Mouse (Mus musculus): ENCODE measurements around the gene Lrp8.

Lrp8 gene

DNA sequence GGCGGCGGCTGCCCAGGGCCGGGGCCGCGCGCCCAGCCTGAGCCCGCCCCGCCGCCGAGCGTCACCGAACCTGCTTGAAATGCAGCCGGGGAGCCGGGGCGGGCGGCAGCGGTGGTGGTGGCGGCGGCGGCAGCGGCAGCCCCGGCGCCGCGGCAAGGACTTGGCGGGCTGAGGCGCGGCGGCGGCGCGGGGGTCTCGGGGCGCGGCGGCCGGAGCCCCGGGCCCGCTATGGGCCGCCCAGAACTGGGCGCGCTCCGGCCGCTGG lies at the start of gene Lrp8:
Lrp8 (plus strand) TSS at position 77 of the 265 bp plus-strand sequence.
- no peak for DNase-seq (ENCODE audit: low spot score)

DNA sequence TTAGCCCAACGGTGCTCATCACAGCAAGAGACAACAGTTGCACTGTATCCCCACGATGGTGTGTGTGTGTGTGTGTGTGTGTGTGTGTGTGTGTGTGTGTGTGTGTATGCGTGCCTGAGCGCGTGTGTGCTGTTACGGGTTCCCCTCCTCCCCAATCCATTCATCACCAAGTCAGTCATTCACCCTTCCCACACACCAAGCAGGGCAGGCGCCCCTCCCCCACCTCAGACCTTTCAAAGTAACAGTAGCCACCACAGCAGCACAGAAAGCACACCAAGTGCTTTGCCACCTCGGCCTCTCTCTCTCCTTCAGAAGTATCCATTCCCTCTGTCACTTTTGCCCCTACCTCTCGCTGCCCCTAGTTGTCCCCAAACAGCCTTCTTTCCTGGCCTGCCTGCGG lies 45.8 kb upstream of the Lrp8 start:
- DNase-seq (ENCODE audit: low spot score) = no peak

DNA sequence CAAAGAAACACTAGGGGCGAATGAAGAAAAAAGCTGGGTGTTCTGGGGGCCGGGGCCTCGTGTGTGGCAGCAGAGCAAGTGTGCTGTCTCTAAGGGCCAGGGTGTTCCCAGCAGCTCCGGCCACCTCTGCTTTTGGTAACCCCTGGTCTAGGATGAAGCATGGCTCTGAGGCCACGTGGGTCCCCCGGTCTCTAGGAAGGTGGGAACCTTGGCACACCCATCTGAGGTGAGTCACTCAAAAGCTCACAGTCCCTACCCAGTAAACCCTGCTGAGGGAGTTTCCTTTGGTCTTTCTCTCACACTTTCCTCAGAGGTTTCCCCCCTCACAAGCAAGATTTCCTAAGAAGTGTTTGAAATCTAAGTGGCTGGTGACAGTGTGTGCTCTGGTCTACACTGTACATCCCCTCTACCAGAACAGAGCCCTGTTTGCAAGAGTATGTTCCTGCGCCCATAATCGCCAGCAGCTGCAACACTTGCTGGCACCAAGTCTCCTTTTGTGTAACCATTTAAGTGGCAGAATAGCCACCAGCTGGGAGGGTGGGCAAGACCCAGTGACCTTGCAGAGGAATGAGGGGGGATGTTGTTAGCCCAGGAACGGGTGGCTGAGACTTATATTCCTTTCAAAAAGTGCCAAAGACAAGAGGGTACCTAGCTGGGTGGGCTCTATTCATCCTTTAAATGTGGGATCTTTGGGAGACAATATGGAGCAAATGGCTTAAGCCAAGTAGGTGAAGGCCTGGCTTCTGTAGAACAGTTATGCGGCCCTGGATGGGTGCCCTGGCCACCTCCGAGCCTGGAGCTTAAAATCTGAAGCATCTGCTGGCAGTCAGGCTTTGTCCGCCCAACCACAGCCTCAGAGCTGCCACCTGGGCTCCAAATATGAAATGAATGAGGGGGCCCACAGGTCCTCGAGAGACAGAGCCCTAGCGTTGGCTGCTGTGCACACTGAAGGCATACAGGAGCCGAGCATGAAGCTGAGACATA lies 44.3 kb upstream of the Lrp8 start:
- no peak for DNase-seq (ENCODE audit: low spot score)

DNA sequence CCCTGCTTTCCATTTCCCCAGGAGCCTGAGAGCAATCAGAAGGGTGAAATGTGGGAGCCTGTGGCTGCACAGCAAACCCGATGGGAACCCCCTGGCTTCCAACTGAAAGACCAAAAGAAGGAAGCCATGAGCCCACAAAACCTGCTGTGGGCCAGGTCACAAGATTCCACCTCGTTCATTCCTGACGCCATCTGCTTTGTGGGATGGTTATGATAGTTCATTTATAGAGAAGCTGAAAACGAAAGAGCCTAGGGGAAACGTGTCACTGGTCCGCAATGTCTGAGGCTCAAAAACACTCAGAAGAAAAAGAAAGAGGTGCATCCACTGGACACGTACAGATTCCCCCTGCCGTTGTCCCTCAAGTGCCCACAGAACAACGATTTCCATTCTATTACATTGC lies 43.1 kb upstream of the Lrp8 start:
- DNase-seq (ENCODE audit: low spot score) = no peak

DNA sequence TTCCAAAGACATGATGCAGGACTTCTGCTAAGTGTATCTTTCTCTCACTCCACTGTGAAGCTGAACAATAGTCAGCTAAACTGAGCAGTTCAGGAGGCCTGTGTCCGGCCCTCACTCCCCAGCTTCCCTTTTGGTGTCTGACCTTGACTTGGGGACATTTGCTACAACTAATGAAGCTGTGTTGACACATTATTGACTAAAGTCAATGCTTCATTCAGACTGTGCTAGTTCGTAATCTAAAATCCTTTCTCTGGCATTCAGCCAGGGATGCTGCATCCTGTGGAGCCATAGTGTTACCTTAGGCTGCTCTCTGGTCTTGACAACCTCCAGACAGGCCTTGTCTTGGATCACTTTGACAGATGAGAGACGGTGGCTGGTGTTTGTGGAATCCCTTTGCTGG lies 39.1 kb upstream of the Lrp8 start:
- no peak for DNase-seq (ENCODE audit: low spot score)

DNA sequence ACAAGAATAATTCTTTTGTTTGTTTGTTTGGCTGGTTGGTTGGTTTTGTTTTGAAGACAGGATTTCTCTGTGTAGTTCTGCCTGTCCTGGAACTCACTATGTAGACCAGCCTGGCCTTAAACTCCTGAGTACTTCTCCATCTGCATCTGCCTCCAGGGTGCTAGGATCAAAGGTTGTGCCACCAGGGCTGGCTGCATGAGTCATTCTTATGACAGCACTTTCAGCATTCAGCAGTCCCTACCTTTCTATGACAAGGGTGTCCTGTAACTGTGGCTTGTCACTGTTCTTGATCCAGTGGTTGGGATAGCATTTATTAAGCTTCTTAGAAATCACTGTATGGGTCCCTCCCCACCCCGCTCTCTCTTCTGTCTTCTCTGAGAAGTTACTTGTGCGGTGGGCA lies 38.5 kb upstream of the Lrp8 start:
- no peak for DNase-seq (ENCODE audit: low spot score)

DNA sequence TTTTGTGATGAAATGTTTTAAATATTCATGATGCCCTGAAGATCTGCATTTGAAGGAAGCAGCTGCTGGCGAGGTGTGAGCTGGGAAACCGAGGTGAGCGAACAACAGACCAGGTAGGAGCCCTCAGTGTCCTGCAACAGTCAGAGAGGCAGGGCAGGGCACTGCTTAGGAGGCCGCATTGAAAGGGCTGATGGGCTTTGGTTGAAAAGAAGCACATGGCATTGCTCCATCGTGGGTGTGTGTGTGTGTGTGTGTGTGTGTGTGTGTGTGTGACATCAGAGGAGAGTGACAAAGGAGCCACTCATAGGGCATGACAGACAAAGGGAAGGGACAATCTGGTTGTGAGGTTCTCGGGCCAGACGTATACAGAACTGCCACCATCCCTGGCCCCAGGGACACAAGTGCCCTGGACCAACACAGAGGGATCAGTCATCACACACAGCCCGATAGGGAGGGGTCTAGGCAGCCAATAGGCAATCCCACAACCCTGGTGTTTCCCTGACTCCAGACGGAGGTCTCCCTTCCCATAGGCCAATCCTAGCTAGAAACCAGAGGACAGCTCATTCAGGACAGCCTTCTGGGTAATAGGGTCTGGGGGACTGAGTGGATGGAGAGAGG lies 36.8 kb upstream of the Lrp8 start:
- no peak for DNase-seq (ENCODE audit: low spot score)

DNA sequence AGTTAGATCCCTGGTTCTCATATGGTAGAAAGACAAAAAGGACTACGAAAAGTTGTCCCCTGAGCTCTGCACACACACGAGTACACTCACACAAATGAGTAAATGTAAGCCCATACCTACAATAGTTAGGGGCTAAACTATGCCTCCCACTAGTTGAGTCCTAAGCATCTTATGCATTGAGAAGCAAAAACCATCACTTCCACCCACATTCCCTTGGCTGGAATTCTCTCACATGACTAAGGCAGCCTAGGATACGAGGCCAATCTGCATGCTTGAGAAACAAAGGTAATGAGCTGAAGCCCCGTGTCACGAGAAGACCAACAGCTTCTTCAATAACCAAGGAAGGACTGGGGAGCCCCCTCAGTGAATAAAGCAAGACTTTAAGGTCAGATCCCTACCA lies 35.9 kb upstream of the Lrp8 start:
- DNase-seq (ENCODE audit: low spot score) = peak; percentile 14

DNA sequence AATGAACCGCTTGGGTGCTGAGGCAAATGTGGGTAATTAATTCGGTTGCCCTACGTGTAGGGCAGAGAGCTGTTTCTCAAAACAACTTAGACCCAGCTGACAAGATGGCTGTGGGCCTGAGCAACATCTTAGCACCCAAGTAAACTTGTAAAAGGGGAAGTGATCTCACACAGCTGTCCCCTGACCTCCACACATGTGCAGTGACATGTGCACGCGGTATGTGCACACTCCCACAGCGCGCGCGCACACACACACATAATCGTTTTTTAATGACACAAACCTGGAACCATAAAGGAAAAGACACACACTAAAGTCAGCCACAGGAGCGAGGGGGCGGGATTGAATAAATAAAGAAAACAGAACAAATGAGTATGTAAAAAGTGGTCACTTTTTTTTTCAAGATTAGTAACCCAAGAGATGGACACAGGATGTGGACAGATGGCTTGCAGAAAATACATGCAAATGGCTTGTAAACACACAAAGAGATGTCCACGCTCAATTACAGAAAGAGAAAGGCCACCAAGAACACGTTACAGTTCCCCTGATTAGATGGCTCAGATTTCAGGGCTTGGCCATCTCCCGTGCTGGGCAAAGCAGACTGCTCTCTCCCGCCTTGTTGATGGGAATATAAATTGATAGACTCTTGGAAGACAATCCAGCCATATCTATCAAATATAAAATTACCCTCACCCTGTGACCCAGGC lies 29.8 kb upstream of the Lrp8 start:
- no peak for DNase-seq (ENCODE audit: low spot score)

DNA sequence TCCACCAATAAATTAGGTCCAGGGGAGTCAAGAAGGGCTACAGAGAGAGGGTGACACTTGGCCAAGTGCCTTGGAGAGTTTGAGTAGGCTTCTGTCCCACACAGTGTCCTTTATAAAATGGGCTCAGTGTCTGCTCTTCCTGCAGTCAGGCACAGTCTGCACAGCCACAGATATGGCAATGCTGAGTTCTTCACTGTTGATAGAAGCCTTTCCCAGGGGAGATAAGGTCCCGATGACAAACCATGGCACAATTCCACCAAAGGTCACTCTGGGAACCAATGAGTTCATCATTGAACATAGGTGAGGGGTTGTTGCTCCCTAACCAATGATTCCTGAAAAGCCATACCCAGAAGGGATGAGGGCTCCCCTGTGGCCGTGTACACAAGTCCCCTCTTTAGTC lies 27.2 kb upstream of the Lrp8 start:
- DNase-seq (ENCODE audit: low spot score) = no peak

DNA sequence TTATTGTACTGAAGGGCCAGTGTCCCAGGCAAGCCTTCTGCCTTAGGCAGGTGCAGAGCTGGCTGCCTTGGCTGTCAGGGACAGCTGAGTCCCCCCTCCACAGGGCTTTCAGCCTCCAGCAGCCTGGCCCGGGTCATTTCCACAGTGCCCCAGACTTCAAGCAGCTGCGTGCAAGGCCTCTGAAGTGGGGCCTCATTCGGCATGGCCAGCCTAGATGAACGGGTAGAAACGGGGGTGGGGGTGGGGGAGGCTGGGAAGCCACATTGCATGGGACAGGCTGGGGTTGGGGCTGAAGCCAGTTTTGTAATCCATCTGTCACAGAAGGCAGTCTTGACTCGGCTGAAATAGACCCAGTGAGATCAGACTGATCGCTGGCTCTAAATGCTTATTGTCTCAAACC lies 26.4 kb upstream of the Lrp8 start:
- no peak for DNase-seq (ENCODE audit: low spot score)

DNA sequence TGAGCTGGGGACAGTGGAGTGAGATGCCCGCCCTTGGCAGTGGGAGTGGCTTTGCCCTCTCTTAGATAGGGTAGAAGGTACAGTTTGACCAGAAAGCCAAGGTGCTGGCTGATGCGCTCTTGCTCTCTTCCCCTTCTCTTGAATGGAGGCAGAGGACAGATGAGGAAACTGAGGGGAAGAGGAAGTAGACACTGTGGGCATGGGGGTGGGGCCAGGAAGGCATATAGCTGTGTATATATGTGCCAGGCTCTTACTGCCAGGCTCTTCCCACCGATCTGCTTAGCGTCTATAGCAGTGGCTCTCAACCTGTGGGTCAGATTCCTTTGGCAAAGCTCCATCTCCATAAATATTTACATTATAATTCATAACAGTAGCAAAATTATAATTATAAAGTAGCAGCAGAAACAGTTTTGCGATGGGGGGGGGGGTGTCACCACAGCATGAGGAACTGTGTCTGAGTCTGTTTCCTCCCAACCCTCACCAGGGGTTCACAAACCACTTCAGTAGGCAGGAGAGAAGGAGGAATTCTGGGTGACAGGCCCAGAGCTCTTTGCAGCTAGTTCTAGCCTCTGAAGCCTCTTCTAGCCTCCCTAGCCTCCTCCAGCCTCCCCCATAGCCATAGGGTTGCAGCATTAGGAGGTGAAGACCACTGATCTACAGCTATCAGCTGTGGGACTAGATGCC lies 24.9 kb upstream of the Lrp8 start:
- no peak for DNase-seq (ENCODE audit: low spot score)

DNA sequence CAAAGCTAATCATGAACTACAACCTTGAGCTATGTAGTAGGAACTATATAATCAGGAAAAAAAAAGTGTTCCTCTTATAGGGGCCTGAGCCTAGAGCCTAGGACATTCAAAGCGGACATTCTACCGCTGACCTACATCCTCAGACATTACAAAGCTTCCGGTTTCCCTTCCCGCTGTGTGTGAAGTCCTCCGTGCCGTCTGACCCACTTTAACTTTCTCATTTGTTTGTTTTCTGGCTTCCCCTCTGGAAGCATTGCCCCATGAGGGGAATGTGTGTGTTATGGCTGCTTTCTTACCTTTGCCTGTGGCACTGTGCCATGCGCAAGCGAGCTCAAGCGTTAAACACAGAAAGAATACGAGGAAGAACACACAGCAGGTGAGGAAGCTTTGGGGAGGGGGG lies 18.5 kb upstream of the Lrp8 start:
- DNase-seq (ENCODE audit: low spot score) = no peak

DNA sequence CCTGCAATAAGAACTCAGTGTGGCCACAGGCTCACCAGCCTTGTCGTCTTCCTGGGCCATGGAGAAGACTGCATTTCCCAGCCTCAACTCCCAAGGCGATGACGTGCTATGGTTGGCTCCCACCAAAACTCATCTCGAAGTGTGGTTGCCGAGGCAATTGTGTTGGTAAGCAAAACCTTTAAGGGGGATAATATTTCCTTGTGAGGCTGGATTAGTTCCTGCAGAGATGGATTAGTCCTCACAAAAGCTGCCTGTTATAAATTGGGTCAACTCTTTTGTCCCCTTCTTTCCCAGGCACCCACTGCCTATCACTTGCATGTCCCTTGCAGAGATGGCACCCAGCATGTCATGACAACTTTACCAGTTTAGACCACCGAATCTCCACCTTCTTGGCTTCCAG lies 13.2 kb upstream of the Lrp8 start:
- no peak for DNase-seq (ENCODE audit: low spot score)

DNA sequence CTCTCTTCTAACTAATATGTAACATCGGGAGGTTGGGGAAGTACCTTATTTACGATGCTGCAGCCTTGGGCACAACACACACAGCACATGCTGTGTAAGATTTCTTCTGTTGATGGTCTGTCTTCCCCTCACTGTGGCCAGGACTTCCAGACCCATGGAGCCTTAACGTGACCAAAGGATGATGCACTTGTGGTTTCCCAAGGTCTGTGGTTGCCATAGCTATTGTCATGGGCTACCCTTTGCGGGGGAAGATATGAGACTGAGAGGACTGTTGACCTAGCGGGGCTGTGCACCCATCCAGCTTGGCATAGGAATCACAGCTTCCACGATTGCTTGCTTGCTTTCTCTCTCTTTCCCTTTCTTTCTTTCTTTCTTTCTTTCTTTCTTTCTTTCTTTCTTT lies 1.3 kb upstream of the Lrp8 start:
- DNase-seq (ENCODE audit: low spot score) = no peak

DNA sequence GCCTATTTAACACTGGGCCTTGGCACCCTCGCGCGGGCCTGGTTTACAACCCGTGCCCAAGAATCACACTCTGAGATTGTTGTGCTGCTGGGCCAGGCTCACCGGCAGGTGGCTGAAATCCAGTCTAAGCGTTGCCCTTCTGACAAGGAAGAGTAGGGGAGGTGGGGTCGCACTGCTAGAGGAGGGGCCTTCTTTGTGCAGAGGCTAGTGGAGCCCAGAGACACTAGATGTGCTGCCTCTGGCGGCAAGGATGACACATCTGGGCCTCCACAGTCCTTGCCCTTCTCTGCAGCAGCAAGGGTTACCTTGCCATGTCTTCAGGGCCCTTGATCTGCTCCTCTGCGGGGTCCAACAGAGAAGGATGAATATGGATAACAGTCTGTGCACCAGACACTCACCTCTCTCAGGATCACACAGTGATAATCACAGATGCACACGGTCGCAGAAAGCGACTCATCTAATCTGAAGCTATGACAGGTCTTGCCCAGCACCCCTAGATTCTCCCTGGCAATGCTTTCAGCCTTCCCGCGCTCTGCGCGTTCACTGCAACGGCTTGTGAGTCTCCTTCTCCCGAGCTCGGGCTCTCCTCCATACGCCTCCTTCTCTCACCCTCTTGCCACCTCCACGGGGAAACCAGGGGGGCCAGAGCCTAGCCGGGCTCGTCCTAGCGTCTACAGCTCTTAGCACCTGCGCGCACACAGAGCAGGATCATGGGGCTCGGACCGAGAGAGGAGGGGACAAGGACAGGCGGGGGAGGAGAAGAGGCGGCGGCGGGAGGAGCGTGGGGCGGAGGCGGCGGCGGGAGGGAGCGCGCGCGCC lies 486 bp upstream of the Lrp8 start:
- peak; percentile 64 for DNase-seq (ENCODE audit: low spot score)

DNA sequence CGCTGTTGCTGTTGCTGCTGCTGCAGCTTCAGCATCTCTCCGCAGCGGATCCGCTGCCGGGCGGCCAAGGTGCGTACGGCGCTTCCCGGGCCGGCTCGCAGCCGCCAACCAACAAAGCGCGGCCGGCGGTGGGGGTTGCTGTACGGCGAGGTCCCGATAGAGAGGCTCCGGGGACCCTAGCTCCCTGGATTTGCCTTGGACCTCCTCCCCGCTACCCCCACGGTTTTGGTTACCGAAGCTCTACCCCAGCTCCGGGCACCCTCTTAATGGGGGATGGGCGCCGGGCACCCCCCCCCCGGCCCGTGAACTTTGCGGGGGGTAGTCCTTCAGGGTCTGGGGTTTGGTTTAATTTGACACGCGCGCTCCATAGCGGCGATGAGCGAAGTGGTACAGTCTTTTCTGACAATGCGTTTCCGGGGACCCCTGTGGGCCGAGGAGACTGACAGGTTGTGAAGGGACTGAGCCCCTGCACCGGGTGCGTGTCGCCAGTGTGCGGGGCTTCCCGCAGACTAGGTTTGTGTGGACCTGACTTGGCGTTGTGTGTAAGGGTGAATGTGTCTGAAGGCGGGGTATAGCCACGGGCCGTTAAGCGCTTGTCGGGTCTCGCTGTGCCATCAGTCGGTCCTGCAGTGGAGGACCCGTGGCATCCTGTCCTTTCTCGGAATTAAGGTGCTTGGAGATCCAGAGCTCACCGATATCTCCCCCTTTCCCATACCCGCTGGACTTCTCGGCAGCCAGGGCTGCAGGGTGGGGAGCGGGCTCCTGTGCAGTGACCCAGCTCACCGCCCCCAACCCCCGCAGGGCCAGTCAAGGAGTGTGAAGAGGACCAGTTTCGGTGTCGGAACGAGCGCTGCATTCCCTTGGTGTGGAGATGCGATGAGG lies 630 bp downstream of the Lrp8 start:
- no peak for DNase-seq (ENCODE audit: low spot score)

DNA sequence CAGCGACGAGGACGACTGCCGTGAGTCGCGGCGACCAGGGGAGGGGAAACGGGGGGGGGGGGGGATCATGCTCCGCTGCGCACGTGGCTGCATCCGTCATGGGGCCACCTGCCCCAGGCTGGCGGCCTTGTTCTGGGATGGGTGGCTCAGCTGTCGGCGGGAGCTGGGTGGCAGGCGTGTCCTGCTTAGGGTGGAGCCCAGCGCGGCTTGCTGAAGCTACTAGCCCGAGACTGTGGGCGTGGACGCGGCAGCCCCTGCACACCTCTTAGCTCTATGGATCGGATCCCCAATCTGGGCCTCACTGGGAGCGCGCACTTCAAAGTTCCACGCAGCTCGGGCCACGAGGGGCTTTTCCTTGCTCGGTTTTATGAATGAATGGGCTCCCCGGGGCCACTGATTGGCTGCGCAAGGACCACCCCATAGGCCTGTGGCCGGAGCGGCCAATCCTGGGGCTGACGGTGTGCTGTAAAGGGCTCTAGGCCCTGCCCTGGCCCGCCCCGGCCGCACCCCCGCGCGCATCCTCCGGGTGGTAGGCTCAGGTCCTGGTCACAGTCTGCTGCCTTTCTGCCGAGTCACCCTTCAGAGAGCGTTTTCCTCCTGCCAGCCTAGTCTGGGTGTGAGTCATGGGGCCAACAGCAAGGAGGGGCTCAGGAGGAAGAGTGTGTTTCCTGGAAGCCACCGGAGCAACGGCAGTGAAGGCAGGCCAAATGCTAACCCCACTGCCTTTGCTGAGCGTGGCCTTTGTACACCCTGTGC lies 1.5 kb downstream of the Lrp8 start:
- DNase-seq (ENCODE audit: low spot score) = peak; percentile 58

DNA sequence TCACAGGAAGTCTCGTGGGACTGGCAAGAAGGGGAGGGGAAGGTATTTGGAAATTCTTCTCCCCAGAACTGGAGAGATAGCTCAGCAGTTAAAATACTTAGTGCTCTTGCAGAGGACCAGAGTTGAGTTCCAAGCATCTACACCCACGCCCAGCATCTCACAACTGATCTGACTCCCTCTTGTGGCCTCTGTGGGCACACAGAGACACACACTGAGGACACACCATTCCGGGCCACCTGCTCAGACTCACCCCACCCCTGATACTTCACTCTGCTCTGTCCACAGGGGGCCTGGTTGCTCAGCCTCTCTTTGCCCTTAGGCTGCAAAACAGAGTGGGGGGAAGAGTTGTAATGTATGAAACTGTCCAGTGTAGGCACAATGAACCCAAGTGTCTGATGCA lies 3.4 kb downstream of the Lrp8 start:
- no peak for DNase-seq (ENCODE audit: low spot score)

DNA sequence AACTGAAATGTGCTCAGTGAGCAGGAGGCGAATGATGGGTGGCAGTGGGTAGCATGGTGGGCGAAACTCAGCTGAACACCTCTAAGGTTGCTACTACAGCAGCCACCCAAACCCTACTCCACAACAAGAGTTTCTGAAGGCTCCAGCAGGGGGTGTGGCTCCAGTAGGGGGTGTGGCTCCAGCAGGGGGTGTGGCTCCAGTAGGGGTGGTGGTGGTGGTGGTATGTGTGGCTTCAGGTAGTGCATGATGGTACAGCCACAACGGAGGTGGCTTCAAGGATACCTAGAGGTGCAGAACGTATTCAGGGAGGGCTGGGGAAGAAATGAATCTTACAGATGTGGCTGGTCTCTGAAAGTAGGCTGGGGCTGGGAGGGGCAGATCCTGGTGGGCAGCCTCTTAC lies 5.7 kb downstream of the Lrp8 start:
- DNase-seq (ENCODE audit: low spot score) = no peak

Data from left cerebral cortex, adult 11 months (tissue).